Mouse (Mus musculus) ovary, adult 18-20 months (tissue): ENCODE data around the gene Gps1.
"Not testable (repeated sequence)": the region's sequence is repeated elsewhere in the genome, so short reads cannot be mapped to it uniquely, and the experiment has no call there.

Source experiments
- DNase-seq: peaks from one replicate; pipeline ENCODE4 v3.0.0; 2022; ENCODE audit warnings: low spot score, mixed read lengths

The Gps1 gene

DNA sequence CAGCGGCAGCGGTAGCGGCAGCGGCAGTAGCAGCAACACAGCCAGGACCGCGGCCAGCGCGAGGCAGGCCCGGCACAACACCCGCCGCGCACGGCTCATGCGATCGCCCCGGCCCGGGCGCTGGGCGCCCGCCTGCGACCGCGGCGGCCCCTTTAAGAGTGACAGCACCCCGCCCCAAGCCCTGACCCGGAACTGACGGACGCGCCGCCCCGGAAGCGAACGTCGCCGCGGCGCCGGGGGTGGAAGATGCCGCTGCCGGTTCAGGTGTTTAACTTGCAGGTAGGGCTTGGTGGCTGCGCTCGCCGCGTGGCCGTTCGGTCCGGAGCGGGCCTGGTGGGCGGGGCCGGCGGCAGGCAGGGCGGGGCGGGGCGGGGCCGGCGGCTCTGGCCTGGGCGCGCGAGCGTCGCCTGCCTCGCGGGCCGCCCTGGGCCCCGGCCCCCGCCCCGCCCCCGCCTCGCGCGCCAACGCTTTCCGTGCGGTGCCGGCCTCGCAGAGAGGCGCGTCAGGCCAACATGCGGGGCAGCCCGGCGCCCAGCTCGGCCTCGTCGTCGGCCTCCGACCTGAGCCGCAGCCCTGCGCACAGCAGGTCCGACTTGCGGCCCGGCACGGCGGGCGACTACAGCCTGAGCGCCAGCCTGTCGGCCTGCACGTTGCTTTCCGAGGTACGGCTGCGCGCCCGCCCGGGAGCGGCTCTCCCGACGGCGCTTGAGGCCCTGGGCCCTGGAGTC lies at the start of gene Gps1, which contains the start of gene Rfng:
Gene Gps1, plus strand, starts transcription at position 209 of the 728 bp plus-strand sequence.
Gene Rfng, minus strand, starts transcription at position 144 of the 728 bp plus-strand sequence.
- DNase-seq = peak; percentile 68

DNA sequence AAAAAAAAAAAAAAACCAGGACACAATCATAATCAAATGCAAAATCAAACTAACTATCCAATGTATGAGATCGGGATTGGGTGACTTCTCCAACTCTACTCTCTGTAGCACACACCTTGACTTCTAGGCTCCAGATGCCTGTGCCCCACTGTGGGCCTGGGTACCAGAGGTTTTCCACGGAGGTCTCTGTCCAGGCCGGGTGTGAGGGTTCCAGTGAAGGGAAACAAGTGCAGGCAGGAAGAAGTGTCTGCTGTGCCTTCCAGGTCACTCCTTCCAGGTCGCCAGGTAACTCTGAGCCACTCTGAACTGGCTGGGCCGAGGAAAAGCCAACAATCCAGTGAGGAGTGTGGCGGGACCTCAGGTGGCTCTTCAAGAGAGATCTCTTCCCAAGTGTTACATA lies 47.6 kb upstream of the Gps1 start:
- DNase-seq = no peak

DNA sequence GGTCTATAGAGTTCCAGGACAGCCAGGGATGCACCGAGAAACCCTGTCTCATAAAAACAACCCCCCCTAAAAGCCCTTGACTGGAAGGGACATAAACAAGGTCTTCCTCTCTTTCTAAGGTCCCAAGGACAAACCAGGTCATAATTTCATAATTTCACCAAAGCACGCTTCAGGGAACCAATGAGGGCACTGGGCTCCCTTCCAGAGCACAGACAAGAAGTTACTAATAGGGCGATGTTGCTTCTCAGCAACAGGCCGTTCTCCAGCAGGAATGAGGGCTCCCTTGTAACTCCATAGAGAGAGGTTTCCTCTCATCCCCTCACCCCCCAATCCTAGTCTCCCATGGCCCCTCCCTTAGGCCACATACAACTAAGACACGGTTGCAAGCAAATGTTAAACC lies 43.1 kb upstream of the Gps1 start:
- no peak for DNase-seq

DNA sequence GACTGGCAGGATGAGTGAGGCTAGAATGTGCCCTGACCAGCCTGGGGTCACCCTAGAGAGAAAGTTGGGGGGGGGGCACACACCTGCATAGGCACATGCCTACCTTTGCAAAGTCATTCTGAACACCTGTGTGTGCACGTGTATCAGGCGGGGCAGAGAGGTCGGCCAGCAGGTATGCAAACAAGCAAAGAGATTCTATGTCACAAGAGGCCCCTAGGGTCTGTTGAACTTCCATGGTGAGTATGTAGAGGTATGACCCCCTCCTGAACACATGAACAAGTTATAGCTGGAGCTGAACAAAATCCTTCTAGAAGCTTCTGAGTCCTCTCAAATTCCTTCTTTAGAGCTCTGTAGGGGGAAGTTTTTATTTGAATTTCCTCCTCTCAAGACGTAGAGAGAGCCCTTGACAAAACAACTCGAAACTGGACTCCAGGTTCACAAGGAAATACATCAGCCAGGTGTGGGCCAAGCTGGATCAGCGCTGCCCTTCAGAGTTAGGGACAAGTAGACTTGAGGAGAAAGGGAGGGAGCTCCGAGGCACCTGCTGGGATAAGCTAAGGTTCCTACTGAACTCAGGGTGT lies 39.9 kb upstream of the Gps1 start:
- no peak for DNase-seq

DNA sequence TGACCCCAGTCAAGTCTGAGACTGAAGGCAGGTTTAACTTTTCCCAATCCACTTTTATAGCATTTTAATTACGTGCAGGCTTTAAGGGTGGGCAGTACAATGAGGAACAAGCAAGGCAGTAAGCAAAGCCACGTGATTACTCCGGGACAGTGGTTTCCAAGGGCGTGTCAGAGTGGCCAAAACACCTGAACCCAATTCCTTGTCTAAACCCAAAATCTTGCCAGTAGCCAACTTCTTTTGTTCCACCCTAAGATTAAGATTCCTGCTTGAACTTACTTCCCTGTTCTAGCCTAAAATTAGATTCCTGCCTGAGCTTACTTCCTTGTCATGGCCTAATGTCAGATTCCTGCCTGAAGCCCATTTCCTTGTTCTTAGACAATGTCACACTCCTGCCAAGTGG lies 36.1 kb upstream of the Gps1 start:
- DNase-seq = no peak

DNA sequence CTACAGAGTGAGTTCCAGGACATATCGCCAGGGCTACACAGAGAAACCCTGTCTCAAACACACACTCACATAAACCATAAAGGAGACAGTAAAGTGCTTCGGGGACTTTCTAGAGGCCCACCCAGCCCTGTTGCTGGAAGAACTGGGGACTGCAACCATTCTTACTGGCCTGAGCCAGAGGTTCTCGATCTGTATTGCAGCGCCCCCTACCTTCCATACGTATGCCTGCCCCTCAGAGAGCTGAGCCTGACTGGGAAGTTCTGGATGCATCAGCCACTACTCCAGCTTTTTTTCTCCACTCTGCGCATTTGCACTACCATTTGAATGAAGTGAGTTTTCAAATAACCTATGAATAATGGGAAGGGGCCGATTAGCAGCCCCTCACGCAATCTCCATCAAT lies 34.6 kb upstream of the Gps1 start:
- DNase-seq = no peak

DNA sequence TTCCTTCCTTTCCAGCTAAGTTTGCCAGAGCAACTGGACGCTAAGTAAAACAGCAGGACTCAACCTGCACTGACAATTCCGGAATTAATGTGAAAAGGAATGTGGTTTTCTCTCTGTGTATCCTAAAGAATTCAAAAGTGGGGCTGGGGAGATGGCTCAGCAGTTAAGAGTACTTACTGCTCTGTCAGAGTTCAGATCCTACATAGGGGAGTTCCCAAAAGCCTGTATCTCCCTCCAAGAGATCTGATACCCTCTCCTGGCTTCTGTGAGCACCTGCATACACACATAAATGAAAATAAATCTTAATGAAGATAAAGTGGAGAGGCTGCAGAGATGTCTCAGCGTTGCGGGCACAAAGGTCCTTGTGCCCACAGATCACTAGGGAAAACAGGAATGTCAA lies 32.5 kb upstream of the Gps1 start:
- DNase-seq = no peak

DNA sequence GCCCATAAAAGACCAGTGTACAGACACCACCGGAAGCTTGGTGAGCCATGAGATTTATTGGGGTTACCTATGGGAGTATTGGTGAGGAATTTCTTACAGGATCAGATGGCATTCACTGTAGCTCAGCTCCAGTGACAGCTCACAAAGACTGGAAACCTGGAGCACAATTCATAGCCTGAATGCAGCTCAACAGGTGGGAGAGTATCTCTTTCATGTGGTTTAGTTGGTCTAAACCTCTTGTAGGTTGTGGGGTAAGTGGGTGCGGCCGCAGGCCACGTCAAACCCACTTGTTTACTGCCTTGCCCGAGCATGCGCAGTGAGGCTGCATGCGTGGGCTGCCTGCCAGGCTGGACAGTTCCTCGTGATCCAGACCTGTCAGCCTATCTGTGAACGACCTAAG lies 23.8 kb upstream of the Gps1 start:
- DNase-seq = no peak

DNA sequence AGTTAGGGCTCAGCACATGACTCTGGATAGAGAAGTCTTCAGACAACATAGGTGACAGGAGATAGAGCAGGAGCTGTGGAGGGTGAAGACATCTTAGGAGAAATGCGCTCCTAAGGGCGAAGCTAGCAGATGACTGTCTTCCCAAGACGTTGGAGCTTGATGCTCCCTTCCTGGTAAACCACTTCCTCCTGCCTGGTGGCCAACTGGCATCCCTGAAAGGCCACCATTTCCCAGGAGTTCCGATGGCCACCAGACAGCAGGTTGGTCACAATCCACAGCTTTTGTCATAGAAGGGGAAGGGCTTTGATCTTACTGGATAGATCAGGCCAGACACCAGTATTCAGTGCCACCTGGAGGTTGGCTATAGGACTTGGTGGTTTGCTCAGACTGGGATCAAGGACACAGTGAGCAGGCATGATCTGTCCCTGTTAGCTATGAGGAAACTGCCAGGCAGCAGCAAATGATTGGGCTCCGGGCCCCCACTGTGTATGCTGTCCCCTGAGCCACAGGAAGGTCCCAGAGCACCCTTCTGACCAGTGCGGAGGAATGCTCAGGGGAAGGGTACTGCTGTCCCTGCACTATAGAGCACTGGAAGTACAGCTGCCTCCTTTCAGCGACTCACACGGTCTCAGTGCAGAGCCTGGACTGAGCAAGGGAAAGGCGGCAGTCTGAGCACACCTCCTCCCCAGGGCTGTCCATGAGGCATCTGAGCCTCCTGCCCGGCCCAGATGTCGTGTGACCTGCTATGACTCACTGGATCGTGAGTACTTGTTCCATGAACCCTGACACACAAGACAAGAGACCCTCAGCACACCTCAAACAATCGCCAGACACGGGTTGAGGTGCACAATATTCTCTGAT lies 22.0 kb upstream of the Gps1 start:
- no peak for DNase-seq

DNA sequence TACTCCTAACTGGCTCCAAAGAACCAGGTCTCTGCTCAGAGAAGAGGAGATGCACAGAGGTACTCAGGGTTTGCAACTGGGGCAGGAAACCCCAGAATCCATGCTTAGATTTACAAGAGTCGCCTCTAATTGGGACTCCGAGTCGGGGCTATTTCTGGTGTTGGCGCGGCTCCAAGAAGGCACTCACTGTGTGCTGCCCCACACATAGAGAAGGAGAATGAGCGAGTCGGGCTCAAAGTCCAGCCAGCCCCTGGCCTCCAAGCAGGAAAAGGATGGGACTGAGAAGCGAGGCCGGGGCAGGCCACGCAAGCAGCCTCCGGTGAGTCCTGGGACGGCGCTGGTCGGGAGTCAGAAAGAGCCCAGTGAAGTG lies 21.4 kb upstream of the Gps1 start, which contains the start of gene Hmga1b:
Gene Hmga1b, plus strand, starts transcription at position 123 of the 370 bp plus-strand sequence.
- DNase-seq = not testable (repeated sequence)

DNA sequence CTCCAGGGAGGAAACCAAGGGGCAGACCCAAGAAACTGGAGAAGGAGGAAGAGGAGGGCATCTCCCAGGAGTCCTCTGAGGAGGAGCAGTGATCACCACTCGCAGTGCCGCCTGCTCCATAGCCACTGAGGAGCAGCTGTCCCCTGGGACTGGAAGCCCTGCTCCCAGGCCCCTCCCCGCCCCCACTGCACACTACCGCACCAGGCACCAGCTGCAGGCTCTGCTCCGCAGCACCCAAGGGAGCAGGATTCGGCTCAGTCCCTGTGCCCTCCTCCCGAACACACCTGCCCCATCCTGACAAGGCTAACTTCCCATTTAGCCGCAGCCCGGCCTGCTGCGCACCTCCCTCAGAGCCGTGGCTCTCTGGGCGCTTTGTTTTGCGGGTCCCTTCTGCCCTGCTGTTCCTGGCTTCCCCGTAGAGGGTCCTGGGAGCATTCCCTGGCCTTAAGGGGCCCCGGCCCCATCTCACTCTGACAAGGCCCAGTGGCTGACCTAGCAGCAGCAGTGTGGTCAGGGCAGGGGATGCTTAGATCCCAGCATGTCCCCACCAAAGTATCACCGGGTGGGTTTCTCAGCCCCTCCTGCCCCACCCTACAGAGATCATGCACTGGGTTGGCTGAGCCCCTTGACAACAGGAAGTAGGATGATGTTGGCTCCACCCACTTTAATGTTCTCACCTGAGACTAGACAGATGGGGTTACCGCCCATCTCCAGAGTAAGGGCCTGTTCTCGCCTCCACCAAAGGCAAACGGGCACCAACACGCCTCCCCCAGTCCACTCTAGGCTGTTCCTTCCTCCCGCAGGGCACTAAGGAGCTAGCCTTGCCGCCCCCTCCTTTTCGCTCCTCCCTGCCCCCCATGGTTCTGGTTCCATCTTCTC lies 20.7 kb upstream of the Gps1 start:
- DNase-seq = not testable (repeated sequence)

DNA sequence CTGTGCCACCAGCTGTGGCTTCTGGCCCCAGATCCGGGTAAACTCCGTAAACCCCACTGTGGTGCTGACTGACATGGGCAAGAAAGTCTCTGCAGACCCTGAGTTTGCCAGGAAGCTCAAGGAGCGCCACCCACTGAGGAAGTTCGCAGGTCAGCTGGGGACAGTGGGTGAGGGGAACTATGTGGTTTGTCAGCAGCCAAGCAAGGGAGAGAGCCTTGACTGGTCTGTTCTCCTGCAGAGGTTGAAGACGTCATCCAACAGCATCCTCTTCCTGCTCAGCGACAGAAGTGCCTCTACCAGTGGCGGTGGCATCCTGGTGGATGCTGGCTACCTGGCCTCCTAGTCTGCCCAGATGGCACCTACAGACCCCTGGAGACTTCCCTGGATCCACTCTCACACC lies 17.0 kb upstream of the Gps1 start:
- DNase-seq = not testable (repeated sequence)

DNA sequence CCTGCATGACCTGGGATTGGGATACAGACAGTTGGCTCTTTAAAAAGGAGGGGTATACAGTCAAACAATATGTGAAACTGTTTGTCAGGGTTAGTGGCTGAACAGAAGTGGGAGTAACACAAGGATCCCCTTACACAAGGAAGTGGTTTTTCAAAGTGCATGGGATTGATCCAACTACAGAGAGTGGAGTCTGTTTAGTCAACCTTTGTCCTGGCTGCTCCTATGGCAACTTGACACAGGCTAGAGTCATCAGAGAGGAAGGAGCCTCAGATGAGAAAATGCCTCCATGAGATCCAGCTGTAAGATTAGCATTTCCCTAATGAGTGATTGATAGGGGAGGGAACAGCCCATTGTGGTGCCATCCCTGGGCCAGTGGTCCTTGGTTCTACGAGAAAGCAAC lies 15.9 kb upstream of the Gps1 start:
- DNase-seq = no peak

DNA sequence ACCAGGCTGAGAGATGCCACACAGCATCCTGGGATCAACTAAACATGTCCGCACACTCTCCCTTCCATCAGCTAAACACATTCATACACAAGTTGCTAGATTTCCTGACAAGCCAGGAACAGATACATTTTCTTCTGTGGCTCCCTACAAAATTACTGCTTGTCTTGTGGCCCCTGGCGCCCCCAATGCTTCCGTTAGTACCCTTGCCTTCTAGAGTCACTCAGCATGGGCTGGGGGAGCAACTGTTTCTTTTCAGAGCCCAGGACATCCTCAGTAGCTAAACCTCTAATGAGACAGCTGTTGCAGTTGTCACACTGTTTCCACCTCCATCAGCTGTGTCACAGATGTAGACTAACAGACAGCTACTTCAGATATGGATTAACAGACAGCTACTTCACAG lies 11.3 kb upstream of the Gps1 start:
- DNase-seq = no peak

DNA sequence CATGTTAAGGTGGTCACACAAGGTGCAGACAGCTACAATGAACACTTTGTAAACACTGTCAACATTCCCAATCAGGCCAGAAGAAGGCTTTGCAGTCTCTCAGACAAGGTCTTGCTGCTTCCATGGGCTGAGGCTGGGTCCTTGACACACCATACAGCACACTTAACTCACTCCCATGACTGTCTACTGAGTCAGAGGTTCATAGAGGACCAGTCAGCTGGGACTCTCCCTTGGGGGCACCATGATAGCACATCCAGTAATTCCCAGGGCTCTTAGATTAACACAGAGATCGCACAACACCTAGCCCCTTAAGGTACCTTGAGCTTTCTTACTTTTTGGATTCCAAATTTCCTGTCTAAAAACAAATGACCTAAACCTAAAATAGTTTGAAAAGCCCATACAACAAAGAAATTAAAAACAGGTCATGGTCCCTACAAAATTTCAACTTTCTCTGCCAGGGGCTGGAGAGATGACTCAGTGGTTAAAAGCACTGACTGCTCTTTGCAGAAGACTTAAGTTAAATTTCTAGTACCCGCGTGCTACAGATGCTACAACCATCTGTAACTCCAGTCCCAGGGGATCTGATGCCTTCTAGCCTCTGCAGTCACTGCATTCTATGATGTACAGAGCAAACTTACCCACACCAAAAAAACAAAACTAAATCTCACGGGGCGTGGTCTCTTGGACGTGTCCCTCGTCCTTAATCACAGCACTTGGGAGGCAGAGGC lies 10.4 kb upstream of the Gps1 start:
- no peak for DNase-seq

DNA sequence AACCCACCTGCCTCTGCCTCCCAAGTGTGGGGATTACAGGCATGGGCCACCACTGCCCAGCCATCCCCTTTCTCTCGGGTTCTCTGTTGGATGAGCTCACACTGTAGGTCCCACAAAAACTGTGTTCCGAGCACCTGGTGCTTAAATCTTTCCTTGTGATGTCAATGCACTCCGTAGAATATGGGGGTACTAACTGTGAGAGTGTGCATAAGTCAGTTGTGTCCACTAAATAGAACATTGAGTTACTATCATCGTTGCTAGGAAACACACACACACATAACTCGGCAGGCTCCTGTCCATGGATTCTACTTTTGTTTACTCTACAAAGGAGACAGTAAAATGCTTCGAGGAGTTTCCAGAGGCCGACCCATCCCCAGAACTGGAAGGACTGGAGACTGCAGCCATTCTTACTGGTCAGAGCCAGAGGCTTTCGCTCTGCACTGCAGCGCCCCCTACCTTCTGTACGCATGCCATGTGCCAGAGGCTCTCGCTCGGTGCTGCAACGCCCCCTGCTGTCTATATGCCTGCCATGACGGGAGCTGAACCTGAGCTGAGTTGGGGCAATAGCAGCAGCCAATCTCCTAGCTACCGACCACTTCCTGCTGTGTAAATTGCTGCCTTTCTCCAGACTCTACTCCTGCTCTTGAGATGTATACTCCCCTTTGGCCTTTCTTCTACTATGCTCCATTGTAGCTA lies 8.2 kb upstream of the Gps1 start:
- peak; percentile 80 for DNase-seq

DNA sequence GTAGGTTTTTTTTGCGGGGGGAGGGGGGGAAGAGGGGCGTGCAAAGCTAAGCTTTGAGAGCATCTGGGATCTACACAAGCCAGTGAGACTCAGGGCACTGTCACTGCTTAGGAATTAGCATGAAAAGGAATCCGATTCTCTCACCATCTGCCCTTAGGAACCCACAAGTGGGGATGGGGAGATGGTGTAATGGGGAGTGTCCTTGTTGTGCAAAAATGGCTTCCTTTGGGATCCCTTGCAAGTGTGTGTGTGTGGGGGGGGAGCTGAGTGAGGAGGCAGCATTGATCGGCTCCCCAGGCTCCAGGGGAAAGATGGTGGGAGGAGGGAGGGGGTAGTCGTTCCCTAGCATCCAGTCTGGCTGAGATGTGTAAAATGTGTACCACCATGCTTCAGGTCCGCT lies 6.9 kb upstream of the Gps1 start:
- DNase-seq = no peak

DNA sequence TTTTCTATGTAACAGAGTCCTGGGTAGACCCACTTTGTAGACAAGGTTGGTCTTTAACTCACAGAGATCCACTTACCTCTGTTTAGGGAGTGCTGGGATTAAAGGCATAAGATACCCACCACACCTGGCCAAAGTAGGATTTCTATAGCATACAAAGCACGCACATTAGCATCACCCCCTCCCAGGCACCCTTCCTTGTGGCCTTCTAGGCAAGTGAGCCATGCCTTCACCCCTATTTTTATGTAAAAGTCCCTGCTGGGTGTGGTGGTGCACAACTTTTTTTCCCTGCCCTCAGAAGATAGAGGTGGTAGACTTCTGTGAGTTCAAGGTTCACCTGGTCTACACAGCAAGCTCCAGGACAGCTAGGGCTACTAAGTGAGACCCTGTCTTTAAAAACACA lies 4.2 kb upstream of the Gps1 start:
- no peak for DNase-seq

DNA sequence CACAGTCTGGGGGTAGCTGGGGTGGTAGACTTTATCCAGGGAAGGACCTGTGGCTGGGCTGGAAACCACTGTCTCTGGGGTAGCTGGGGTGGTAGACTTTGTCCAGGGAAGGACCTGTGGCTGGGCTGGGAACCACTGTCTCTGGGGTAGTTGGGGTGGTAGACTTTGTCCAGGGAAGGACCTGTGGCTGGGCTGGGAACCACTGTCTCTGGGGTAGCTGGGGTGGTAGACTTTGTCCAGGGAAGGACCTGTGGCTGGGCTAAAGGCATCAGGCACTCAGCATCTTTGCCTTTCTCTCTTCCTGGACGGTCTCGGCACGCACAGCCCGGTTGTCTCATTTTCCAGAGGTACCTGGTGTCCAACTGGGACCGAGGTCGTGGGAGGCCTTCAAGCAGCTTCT lies 2.7 kb upstream of the Gps1 start:
- DNase-seq = not testable (repeated sequence)

DNA sequence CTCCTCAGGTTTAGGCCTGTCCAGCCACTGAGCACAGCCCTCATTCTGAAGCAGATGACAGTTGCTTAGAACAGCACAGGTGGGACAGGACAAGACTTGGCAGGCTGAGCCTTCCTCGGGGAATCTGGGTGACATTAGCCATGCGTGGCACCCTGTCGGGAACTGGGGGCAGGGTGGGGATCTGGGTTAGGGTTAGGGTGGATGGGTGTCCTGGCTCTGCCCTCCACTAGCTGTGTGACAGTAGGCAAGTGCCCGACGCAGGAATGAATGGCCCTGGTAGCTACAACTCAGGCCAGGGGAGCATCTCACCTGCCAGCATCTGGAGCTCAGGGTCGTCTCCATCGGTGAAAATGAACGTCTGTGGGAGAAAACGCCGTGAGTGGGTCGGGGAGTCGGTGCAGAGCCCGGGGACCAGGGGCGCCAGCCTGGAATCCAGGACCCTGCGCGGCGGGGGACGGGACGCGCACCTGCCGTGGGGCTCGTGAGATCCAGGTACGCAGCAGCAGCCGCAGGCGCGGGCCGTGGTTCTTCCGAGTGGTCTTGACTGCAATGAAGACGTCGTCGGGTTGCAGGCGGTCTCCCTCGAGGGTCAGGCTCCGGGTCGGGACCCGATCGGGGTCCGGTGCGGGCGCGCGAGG lies 527 bp upstream of the Gps1 start:
- no peak for DNase-seq
